Comparison of ENCODE assay signal across 8 mouse cellular contexts in the genomic region with DNA sequence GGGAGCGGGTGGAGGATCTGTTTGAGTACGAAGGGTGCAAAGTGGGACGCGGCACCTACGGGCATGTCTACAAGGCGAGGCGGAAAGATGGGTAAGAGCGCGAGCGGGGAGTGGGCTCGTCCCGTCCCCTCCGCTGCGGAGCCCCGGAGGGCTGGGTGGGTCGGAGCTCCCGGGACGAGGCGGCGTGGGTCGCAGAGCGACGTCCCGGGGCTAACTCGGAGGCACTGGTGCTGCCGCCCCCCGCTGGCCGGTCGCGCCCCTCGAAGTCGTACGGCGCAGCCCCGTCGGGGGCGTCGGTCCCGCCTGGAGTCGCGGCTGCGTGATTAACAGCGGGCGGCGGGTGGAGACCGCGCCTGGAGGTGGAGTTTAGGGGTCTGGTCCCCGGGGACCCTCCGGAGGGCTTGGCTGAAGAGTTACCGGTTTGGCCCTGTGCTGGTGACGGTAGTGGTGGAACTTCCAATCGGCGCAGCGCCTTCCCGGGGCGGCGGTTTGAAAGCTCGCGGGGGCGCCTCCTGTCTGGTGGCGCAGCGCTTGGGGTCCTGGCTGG. TPM values are rescaled to one million over a fixed set of nuclear protein-coding genes. Genes with fewer than 3 reads are reported as not detected.
DNase-seq lines count a peak whose midpoint lies in the region; ATAC-seq and TF ChIP-seq lines count a peak whose summit lies in the region.

No protein-coding gene starts in this region.

- H3K4me3 ChIP-seq in heart, adult 2 months = peak overlapping the region; percentile 91
- H3K4me3 ChIP-seq in liver, embryonic 15.5 days (replicated peaks) = peak overlapping the region; percentile 97
- H3K4me3 ChIP-seq in neural tube, embryonic 12.5 days = peak overlapping the region; percentile 90

- no peaks in the 10 kb centered on the region for H3K27me3 ChIP-seq in heart, adult 2 months (ENCODE audit: control insufficient read depth, insufficient read depth, low read length)
- no peaks in the 10 kb centered on the region for H3K27me3 ChIP-seq in liver, embryonic 15.5 days
- no peaks in the 10 kb centered on the region for H3K27me3 ChIP-seq in neural tube, embryonic 12.5 days (replicated peaks)

- peaks cover 5% of the 10 kb centered on the region for H3K4me1 ChIP-seq in heart, adult 2 months (ENCODE audit: control insufficient read depth, insufficient read depth, low read length)
- H3K4me1 ChIP-seq in liver, embryonic 15.5 days (replicated peaks) = peaks cover 34% of the 10 kb centered on the region
- peaks cover 15% of the 10 kb centered on the region for H3K4me1 ChIP-seq in neural tube, embryonic 12.5 days

- intact Hi-C loops in heart, adult 2 months (cut with DNase I) = loop anchor here (2.0 to 5.0 kb wide), 2 partner anchors 91 to 178 kb away; a partner anchor contains a TSS

- H3K27ac ChIP-seq in heart, adult 2 months = peak overlapping the region; percentile 92
- H3K27ac ChIP-seq in liver, embryonic 15.5 days (replicated peaks) = peak overlapping the region; percentile 100
- peak overlapping the region; percentile 85 for H3K27ac ChIP-seq in neural tube, embryonic 12.5 days

- peak; percentile 16 for DNase-seq in urinary bladder, postnatal 10 days (ENCODE audit: low spot score)
- DNase-seq in urinary bladder, postnatal 25 days (ENCODE audit: low spot score) = no peak
- peak; percentile 86 for DNase-seq in embryo, embryonic 11 days
- peak; percentile 81 for DNase-seq in heart, adult 2 months
- DNase-seq in kidney, adult 9 months = peak; percentile 41
- peak; percentile 76 for DNase-seq in thymus, postnatal 25 days

- TF ChIP-seq EP300 in heart, adult 2 months (IDR thresholded peaks at IDR 0.05; ENCODE audit: insufficient read depth, low read depth, low read length) = no peak

- under 1% methylated on average over 61 of the region's 62 CpGs for WGBS in heart, adult 2 months
- under 1% methylated on average over 62 of the region's 62 CpGs for WGBS in liver, embryonic 15.5 days (ENCODE audit: insufficient replicate concordance)
- under 1% methylated on average over 62 of the region's 62 CpGs for WGBS in neural tube, embryonic 12.5 days

- H3K9me3 ChIP-seq in liver, embryonic 15.5 days (replicated peaks) = no peaks in the 10 kb centered on the region
- H3K9me3 ChIP-seq in neural tube, embryonic 12.5 days = no peaks in the 10 kb centered on the region

- TF ChIP-seq CTCF in heart, adult 2 months (IDR thresholded peaks at IDR 0.05) = peak; percentile 59

- peak overlapping the region; percentile 92 for H3K9ac ChIP-seq in heart, adult 2 months (ENCODE audit: low read depth, low read length)
- H3K9ac ChIP-seq in liver, embryonic 15.5 days = peak overlapping the region; percentile 88
- H3K9ac ChIP-seq in neural tube, embryonic 12.5 days = peak overlapping the region; percentile 82

- no peaks in the 10 kb centered on the region for H3K79me2 ChIP-seq in heart, adult 2 months (replicated peaks; ENCODE audit: control insufficient read depth, insufficient read depth, low read length)

- TF ChIP-seq POLR2A in heart, adult 2 months (IDR thresholded peaks at IDR 0.05; ENCODE audit: insufficient read depth, low read depth, low read length) = 0 out of 2 replicates have a peak, but pooled peaks have one; percentile 10

- H3K4me2 ChIP-seq in liver, embryonic 15.5 days = peak overlapping the region; percentile 90
- peak overlapping the region; percentile 71 for H3K4me2 ChIP-seq in neural tube, embryonic 12.5 days (replicated peaks)

- H3K36me3 ChIP-seq in heart, adult 2 months (ENCODE audit: control insufficient read depth, insufficient read depth, low read length) = 0 out of 2 replicates have a peak, but pooled peaks cover 2% of the 10 kb centered on the region
- H3K36me3 ChIP-seq in liver, embryonic 15.5 days (replicated peaks) = no peaks in the 10 kb centered on the region
- no peaks in the 10 kb centered on the region for H3K36me3 ChIP-seq in neural tube, embryonic 12.5 days

- ATAC-seq in liver, embryonic 15.5 days (ENCODE audit: insufficient read depth) = peak; percentile 1
- peak; percentile 55 for ATAC-seq in neural tube, embryonic 12.5 days (ENCODE audit: low FRiP score, low read depth)

RNA-seq across cellular contexts. Expression of a gene that starts 10.3 kb away (rescaled TPM):
- total RNA-seq in heart, adult 2 months (2021) = 10 to 100 TPM; 11.5 to 15.2 TPM
- 5.2 and 8.6 TPM in 2 replicates for polyA plus RNA-seq in heart, adult 2 months (2012; rRNA removed)
- polyA plus RNA-seq in liver, embryonic 15.5 days (2015; fragmentation: Nextera tagmentation; extraction: Ambion mirVana) = 2.9 and 3.5 TPM in 2 replicates
- polyA plus RNA-seq in neural tube, embryonic 12.5 days (2016; fragmentation: Nextera tagmentation; extraction: Ambion mirVana) = 11.9 and 12.9 TPM in 2 replicates

RNA-seq across cellular contexts. Expression of a gene that starts 47.7 kb away (rescaled TPM):
- 100 to 1,000 TPM in 1 of 2 experiments, 10 to 100 TPM in 1; 98.5 to 114 TPM for total RNA-seq in heart, adult 2 months (2021)
- polyA plus RNA-seq in heart, adult 2 months (2012; rRNA removed) = 26.1 and 83.2 TPM in 2 replicates
- polyA plus RNA-seq in liver, embryonic 15.5 days (2015; fragmentation: Nextera tagmentation; extraction: Ambion mirVana) = 40.8 and 41.9 TPM in 2 replicates
- polyA plus RNA-seq in neural tube, embryonic 12.5 days (2016; fragmentation: Nextera tagmentation; extraction: Ambion mirVana) = 50.5 and 52.4 TPM in 2 replicates
